Mouse (Mus musculus): Measurements from ENCODE around the gene Acox3. TPM values are rescaled to one million over a fixed set of nuclear protein-coding genes. Genes with fewer than 3 reads are reported as not detected.
"Not testable (repeated sequence)": the region's sequence is repeated elsewhere in the genome, so short reads cannot be mapped to it uniquely, and the experiment has no call there.

Acox3 gene
- total RNA-seq, 2 experiments from 2014 or later, result 30.1 to 33.1 TPM

DNA sequence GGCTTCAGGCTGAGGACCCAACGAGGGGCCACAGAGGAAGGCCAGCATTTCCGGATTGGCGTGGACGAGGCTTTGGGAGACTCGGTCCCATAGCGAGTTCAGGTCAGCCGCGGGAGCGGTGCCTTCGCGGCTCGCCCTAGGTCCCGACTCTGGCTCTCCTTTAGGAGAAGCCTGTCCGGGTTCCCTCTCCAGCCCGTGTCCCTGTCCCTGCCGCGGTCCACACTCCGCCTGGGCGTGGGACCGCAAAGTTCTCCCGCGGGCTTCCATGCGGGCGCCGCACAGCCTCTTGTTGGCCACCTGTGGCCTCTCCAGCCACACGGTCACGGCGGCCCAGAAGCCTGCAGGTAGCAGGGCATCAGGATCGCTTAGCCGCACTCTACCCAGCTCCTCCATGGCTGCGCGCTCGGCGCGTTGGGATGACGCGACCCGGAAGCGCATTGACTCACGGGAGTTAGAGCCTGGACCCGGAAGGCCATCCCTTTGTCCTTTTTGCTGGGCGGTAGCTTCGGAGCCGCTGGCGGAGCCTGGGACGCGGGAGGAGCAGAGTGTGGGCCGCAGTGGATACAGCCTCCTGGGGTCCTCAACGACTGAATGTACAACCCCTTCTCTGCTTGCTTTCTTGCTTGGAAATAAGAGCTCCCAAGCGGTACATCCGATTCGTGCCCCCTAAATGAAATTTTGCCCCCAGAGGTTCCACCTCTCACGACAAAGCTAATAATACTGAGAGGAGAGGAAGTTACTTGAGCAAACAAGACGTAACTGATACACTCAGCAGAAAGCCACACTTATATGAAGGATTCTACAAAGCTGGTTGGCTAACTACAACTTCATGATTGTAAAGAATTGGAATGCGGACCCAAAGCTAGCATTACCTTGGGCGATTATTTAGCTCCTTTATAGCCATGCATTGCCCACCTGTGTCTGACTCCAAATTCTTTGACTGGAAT, 7.9 kb upstream of the Acox3 start, which contains the start of gene Trmt44:
Gene Trmt44, minus strand, starts transcription at position 418 of the 947 bp plus-strand sequence.
- DNase-seq (ENCODE audit: low spot score in 2 of 2), result peak; percentile 95

GRCm38 (mm10) chr5:35576409-35577020, 6.3 kb upstream of the Acox3 start:
- DNase-seq (ENCODE audit: low spot score in 2 of 2), result no peak

- DNase-seq (ENCODE audit: low spot score in 2 of 2), result no peak
Observed at GRCm38 (mm10) chr5:35578411-35578810, 4.4 kb upstream of the Acox3 start.

DNA sequence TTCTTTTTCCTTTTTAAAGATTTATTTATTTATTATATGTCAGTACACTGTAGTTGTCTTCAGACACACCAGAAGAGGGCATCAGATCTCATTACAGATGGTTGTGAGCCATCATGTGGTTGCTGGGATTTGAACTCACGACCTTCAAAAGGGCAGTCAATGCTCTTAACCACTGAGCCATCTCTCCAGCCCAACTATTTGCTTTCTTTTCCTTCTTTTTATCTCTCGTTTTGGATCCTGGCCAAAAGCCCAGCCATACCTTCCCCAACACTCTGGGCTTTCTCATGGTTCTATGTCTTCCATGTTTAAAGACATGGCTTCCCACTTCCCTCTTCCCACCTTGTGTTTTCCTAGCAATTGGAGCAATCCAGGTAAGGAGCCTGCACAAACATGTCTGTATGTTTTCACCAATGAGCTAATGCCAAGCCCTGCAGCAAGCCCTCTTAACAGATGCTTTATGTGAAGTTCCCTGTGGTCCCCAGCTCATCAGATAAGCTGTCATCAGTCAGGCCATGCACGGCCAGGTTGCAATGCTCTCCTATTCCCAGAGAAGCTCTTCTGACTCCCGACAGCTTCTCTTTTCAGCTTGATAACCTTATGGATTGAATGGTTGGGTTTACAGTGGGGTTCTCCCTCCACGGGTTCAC, 3.5 kb upstream of the Acox3 start:
- DNase-seq (ENCODE audit: low spot score in 2 of 2), result no peak

DNA sequence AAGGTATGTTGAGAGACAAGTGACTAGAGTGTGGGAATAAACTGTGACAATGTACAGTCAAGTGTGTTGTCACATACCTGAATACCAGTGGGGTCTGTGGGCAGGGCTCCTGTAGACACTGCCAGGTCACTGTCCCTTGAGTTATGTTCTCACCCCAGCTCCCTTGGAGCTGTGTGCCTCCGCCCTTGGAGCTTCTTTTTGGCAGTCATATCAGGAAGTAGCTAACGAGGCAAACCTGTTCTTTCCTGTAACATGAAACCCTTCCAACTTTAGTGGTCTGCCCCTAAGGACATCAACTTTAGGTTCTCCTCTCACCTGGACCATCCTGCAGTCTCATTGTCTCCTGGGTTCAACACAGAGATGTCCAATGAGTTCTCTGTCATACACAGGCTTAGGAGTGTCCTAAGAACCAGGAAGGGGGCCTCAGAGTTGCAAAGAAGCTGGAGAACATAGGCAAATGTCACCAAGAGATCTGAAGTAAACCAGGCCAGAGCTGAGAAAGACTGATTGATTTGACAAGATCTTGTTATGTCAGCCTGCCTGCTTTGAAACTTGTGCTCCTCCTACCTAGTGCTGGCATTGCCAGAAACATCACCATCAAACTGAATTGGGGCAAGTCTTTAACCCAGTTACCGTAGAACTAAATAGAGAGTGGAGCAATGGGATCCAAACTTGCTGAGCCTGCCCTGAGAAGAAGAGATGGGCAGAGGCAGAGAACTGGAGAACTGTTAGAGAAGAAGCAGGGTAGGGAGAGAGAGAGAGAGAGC, 2.5 kb upstream of the Acox3 start:
- no peak for DNase-seq (ENCODE audit: low spot score in 2 of 2)

DNA sequence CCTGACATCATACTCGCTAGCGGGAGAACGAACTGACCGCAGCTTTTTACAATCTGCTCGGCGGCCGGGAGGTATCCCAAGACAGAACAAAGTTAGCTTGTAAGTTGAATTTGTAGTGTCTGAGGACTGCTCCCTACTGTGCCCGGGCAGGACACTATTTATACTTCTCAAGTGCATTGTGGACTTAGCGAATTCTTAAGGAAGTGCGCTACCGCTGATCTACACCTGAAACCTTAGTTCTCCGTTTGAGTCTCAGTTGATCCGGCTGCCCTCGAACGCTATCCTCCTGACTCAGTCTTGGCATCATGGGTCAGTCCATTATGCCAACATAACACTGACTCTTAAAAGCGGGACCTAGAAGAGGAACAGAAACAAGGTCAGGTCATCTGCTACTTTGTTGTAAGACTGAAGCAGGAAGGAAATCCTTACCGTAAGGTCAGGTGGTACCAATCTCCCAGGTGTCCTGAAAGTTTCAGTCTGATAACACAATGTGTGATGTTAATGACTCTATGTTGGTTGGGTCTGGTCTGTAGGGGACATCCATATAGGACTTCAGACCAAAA, 462 bp downstream of the Acox3 start:
- no peak for DNase-seq (ENCODE audit: low spot score in 2 of 2)

GRCm38 (mm10) chr5:35584259-35584658, 1.4 kb downstream of the Acox3 start:
- DNase-seq (ENCODE audit: low spot score in 2 of 2), result not testable (repeated sequence)

DNA sequence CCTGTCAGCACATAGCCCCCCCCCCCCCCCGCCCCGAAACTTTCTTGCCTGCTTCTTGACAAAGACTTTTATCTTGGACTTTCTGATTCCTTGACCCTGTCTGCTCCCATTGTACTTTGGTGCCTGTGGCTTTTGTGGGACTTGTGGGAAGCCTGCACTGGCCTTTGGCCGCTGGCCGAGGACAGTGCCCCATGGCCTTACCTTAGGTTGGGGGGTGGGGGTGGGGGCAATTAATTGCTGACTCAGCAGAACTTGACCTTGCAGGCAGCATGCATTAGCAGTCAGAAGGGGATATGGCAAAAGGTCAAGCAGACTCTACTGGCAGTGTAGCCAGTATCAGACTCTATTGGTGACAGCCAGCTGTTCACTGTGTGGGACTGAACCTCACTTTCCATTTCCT, 8.7 kb downstream of the Acox3 start:
- DNase-seq (ENCODE audit: low spot score in 2 of 2), result no peak

GRCm38 (mm10) chr5:35592081-35592736, 9.4 kb downstream of the Acox3 start:
- DNase-seq (ENCODE audit: low spot score in 2 of 2), result no peak

- no peak for DNase-seq (ENCODE audit: low spot score in 2 of 2)
Observed at GRCm38 (mm10) chr5:35592824-35593223, 10.0 kb downstream of the Acox3 start.

- DNase-seq (ENCODE audit: low spot score in 2 of 2), result no peak
Observed at GRCm38 (mm10) chr5:35593272-35593671, 10.4 kb downstream of the Acox3 start.

- DNase-seq (ENCODE audit: low spot score in 2 of 2), result no peak
Observed at GRCm38 (mm10) chr5:35594768-35595167, 11.9 kb downstream of the Acox3 start.

DNA sequence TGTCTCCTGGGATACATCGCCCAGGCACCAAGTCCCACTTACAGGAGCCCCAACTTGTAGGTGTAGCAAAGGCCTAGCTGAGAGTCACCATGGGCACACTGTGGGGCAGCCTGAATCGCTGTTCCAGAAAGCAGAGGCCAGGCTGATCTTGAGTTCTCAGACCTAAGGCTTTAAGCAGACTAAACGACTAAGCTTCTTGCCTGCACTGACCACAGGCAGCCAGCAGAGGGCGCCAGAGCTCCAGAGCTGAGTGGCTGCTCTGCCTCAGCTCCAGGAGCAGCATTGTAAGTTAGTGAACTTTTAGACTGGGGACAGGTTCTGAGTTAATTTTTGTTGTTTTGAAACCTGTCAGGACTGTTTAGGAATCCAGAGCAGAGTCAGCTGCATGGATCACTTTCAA, 12.9 kb downstream of the Acox3 start:
- DNase-seq (ENCODE audit: low spot score in 2 of 2), result peak; percentile 68 to 77

DNA sequence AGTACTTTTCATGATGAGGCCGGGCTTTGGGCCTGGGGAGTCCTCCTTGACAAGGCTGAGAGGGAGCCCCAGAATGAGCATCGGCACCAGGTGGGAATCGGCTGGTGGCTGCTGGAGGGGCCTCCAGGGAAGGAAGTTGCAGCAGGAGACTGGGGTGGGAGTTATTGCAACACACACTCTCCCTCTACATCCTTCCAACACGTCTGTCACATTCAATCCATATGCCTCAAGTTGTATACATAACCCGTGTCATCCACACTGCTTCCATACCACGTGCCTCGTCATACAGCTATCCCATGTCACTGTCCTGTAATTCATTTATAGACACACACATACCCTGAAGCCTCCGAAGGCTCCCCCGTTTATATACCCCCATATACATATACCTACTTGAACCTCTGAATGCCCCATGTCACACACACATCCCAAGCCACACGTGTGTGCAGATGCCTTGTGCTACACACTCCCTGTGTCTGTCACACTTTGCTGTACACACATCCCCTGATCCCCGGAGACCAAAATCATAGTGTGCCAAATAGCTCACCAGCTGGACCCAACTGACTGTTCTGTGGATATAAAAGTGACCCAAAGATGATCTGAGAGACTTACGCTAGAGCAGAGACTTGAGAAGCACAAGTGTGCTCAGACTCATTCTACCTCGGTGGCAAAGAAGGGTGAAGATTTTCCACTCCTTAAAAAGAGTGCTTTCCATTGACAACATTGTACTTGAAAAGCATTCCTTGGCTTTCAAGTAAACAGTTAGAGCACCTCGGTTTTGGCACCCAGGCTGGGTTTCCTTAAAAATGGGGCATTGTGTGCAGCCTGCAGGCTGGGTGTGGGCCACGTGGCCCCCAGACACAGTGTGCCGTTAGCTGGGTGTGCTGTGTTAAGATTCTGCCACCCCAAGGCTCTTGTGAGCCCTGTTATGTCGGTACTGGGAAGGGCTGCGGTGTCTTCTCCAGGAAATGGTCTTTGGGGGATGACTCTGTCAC, 13.6 kb downstream of the Acox3 start:
- no peak for DNase-seq (ENCODE audit: low spot score in 2 of 2)

DNA sequence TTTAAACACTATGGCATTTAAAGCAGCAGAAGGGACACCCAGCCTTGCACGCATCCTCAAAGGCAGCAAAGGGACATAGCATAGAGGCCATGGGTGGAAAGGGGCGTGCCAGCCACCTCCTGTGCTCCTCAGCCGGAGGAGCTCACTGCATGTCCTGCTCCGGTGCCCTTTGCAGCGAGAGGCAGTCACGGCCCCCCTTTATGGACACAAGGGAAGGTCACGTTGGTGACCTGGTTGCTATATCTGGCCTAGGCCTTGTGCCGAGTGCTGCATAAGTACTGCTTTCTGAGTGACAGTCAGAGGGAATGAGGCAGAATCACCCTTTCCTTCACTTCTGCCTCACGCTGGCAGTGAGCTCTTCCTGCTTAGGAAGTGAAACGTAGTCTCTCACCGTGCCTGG, 17.4 kb downstream of the Acox3 start:
- DNase-seq (ENCODE audit: low spot score in 2 of 2), result no peak

DNA sequence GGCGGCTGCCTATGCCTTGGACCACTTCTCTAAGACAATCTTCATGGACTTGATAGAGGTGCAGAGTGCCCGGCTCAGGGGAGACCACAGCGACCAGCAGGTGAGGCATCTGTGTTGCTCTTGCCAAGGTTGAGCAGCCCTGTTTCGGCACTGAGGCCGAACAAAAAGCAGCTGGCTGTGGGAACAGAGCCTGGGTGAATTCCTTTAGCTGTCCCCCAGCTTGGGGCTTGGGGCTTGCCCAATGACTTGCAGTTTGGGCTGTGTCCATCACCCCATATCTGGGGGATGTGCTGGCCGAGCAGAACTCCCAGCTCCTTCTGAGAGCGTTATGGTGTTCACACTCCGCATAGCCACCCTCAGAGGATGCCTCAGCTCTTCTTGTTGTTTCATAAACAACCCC, 18.7 kb downstream of the Acox3 start:
- no peak for DNase-seq (ENCODE audit: low spot score in 2 of 2)

DNA sequence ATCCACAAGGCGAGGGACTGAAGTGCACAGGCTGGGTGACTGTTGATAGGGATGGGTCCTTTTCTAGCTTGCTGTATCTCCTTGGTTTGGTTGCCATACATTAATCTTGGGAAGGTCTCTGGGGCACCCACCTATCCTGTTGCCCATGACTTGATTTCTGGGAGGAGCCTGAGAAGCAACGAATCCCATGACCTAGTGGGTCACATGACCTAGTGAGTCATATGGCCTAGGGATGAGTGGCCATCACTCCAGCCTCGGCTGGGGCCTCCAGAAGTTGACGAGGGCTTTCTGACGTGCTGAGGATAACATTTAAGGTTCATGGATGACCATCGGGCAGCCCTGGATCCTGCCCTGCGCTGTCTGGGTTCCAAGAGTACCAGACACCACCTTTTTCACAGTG, 22.5 kb downstream of the Acox3 start:
- no peak for DNase-seq (ENCODE audit: low spot score in 2 of 2)

- DNase-seq (ENCODE audit: low spot score in 2 of 2), result no peak
Observed at GRCm38 (mm10) chr5:35606800-35607199, 24.0 kb downstream of the Acox3 start.

DNA sequence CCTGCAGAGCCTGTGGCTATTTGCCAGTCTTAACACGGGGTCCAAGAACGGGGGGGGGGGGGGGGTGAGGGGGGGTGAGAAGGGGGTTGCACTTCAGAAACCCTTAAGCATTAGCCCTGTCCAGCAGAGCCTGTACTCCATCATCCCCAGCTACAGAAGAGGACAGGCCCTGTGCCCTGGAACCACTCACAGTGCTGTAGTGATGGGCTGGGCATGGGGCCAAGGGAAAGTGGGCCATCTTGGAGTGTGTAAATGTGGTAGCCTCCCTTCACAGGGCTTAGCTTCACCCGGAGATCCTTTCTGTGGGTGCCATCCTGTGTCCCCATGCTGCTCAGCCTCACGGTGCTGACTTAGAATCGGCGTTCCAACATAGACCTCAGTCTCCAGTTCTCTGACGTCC, 24.9 kb downstream of the Acox3 start:
- peak in 1 of 2 experiments; percentile 13 for DNase-seq (ENCODE audit: low spot score in 2 of 2)
